Mouse (Mus musculus): ENCODE measurements around the gene Elk4.

GRCm38 (mm10) chr1:132043759-132044158 lies 36.4 kb downstream of the Elk4 start:
- TF ChIP-seq POLR2A (IDR thresholded peaks at IDR 0.05; ENCODE audit: low read depth, low read length) (no peak), CTCF (IDR thresholded peaks at IDR 0.05; ENCODE audit: extremely low read depth, insufficient read depth, insufficient read length, insufficient replicate concordance) (no peak)
